Mouse (Mus musculus): ENCODE data around the gene March4. TPM values are rescaled to one million over a fixed set of nuclear protein-coding genes. Genes with fewer than 3 reads are reported as not detected.

March4 gene
- total RNA-seq, 1 experiment, result not detected

DNA sequence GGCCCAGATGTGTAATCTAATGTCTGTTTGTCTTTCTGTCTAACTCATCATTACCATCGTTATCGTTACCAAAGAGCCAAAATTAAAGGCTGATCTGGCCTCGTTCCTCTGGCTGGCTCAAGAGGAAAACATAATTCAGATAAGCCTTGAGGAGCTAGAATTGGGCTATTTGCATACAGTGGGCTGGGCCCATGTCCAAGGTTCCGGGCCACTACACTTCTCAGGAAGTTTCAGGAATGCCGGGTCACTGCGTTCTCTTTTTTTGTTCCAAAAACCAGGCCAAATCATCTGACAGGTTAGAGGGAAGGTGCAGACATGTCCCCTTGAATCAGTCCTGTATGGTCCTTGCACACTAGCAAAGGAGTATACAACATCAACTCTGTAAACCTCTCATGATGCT, 74.2 kb downstream of the March4 start:
- no peak for TF ChIP-seq HCFC1 (IDR thresholded peaks at IDR 0.05; ENCODE audit: borderline replicate concordance, insufficient read depth, low read length)
- TF ChIP-seq MAFK (IDR thresholded peaks at IDR 0.05; ENCODE audit: insufficient read depth, low read depth, low read length), result no peak
- TF ChIP-seq ZNF384 (IDR thresholded peaks at IDR 0.05; ENCODE audit: low read depth, low read length), result no peak
- no peak for TF ChIP-seq ZC3H11A (IDR thresholded peaks at IDR 0.05; ENCODE audit: borderline replicate concordance, low read depth, low read length)
- no peak for TF ChIP-seq CHD2 (IDR thresholded peaks at IDR 0.05; ENCODE audit: low read depth, low read length)
- H3K9ac ChIP-seq (ENCODE audit: insufficient read depth, low read depth, low read length, poor library complexity, severe bottlenecking), result no peak overlapping the region
- H3K4me3 ChIP-seq (ENCODE audit: insufficient read depth in 1 of 2, low read depth in 1 of 2, low read length in 2 of 2, poor library complexity in 1 of 2, severe bottlenecking in 1 of 2), result no peak overlapping the region
- H3K27ac ChIP-seq (ENCODE audit: insufficient read depth, low read depth, low read length, poor library complexity, severe bottlenecking), result no peak overlapping the region
- no peaks in the 10 kb centered on the region for H3K4me1 ChIP-seq (ENCODE audit: control insufficient read depth in 2 of 2, insufficient read depth in 2 of 2, low read length in 2 of 2, poor library complexity in 1 of 2)
- no peaks in the 10 kb centered on the region for H3K36me3 ChIP-seq (ENCODE audit: control insufficient read depth, insufficient read depth, low read length, poor library complexity, severe bottlenecking)
- in situ Hi-C loops (cut with MboI; ENCODE audit: low sequenced_read_pairs in 2 of 2, unreplicated experiment in 2 of 2), result no loop called here
- H3K9me3 ChIP-seq (ENCODE audit: control insufficient read depth, insufficient read depth, low read depth, low read length), result no peaks in the 10 kb centered on the region
- DNase-seq (ENCODE audit: low read depth, low spot score), result no peak

DNA sequence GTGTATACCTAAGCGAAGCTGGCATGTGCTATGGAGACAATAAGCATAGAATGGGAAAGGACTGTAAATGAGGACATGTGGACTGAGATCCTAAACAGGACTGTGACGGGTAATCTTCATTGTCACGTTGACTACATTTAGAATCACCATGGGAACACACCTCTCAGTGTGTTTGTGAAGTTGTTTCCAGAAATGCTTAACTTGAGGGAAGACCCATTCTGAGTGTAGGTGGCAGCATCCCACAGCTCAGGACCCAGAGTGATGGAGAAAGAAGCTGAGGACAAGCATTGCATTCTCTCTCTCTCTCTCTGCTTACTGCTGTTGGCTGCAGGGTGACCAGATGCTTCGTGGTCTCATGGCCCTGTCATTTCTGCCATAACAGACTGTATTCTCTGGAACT, 79.1 kb downstream of the March4 start:
- no peak for DNase-seq (ENCODE audit: low read depth, low spot score)
- TF ChIP-seq CHD2 (IDR thresholded peaks at IDR 0.05; ENCODE audit: low read depth, low read length) (no peak), MAFK (IDR thresholded peaks at IDR 0.05; ENCODE audit: insufficient read depth, low read depth, low read length) (no peak), ZNF384 (IDR thresholded peaks at IDR 0.05; ENCODE audit: low read depth, low read length) (no peak), ZC3H11A (IDR thresholded peaks at IDR 0.05; ENCODE audit: borderline replicate concordance, low read depth, low read length) (no peak), HCFC1 (IDR thresholded peaks at IDR 0.05; ENCODE audit: borderline replicate concordance, insufficient read depth, low read length) (no peak)

DNA sequence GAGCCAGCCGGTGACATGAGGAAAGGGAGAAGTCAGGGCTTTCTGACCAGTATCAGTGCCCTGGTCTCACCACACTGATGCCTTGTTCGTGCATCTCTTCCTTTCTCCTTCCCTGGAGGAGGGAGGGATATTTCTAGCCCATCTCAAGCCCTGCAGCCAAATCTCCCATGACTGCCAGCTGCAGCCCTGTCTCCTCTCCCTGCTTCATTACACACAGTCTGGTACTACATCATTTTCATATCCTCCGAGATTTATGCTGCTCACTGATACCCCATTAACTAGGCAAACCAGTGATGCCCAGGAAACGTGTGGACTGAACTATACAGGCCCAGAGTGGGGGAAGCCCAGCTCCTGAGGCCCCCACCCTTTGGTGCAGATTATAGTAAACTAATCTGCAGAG, 80.8 kb downstream of the March4 start:
- in situ Hi-C loops (cut with MboI; ENCODE audit: low sequenced_read_pairs in 2 of 2, unreplicated experiment in 2 of 2), result no loop called here
- no peak for DNase-seq (ENCODE audit: low read depth, low spot score)
- Histone ChIP-seq H3K27ac (ENCODE audit: insufficient read depth, low read depth, low read length, poor library complexity, severe bottlenecking) (no peak overlapping the region), H3K9ac (ENCODE audit: insufficient read depth, low read depth, low read length, poor library complexity, severe bottlenecking) (no peak overlapping the region), H3K9me3 (ENCODE audit: control insufficient read depth, insufficient read depth, low read depth, low read length) (no peaks in the 10 kb centered on the region), H3K4me3 (ENCODE audit: insufficient read depth in 1 of 2, low read depth in 1 of 2, low read length in 2 of 2, poor library complexity in 1 of 2, severe bottlenecking in 1 of 2) (no peak overlapping the region), H3K4me1 (ENCODE audit: control insufficient read depth in 2 of 2, insufficient read depth in 2 of 2, low read length in 2 of 2, poor library complexity in 1 of 2) (no peaks in the 10 kb centered on the region), H3K36me3 (ENCODE audit: control insufficient read depth, insufficient read depth, low read length, poor library complexity, severe bottlenecking) (no peaks in the 10 kb centered on the region)
- TF ChIP-seq CHD2 (IDR thresholded peaks at IDR 0.05; ENCODE audit: low read depth, low read length) (no peak), ZC3H11A (IDR thresholded peaks at IDR 0.05; ENCODE audit: borderline replicate concordance, low read depth, low read length) (no peak), ZNF384 (IDR thresholded peaks at IDR 0.05; ENCODE audit: low read depth, low read length) (no peak), MAFK (IDR thresholded peaks at IDR 0.05; ENCODE audit: insufficient read depth, low read depth, low read length) (no peak), HCFC1 (IDR thresholded peaks at IDR 0.05; ENCODE audit: borderline replicate concordance, insufficient read depth, low read length) (no peak)

More for the DNA sequence above, 79.1 kb downstream of the March4 start:
- H3K9me3 ChIP-seq (ENCODE audit: control insufficient read depth, insufficient read depth, low read depth, low read length), result no peaks in the 10 kb centered on the region
- H3K9ac ChIP-seq (ENCODE audit: insufficient read depth, low read depth, low read length, poor library complexity, severe bottlenecking), result no peak overlapping the region
- no peaks in the 10 kb centered on the region for H3K4me1 ChIP-seq (ENCODE audit: control insufficient read depth in 2 of 2, insufficient read depth in 2 of 2, low read length in 2 of 2, poor library complexity in 1 of 2)
- in situ Hi-C loops (cut with MboI; ENCODE audit: low sequenced_read_pairs in 2 of 2, unreplicated experiment in 2 of 2), result no loop called here
- no peak overlapping the region for H3K4me3 ChIP-seq (ENCODE audit: insufficient read depth in 1 of 2, low read depth in 1 of 2, low read length in 2 of 2, poor library complexity in 1 of 2, severe bottlenecking in 1 of 2)
- H3K27ac ChIP-seq (ENCODE audit: insufficient read depth, low read depth, low read length, poor library complexity, severe bottlenecking), result no peak overlapping the region
- H3K36me3 ChIP-seq (ENCODE audit: control insufficient read depth, insufficient read depth, low read length, poor library complexity, severe bottlenecking), result no peaks in the 10 kb centered on the region

DNA sequence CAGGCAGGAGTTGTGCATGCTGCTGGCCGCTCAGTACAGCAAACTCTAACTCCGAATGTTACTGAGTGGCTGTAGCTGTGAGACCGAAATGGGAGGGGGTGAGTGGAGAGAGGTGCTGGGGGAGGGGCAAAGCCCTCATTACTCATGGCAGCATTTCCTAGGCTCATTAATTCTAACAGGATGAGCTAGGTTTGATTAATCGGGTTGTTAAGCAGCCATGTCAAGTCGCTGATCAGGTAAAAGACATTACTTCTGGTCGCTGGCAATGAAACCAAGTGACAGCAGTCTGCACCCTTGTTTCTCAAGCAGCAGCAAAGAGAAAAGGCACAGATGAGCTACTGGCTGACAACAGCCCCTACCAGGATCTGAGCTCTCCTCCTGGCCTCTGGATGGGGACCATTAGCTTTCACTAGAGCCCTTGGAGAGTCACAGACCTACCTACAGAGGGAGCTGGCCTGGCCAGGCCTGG, 82.0 kb downstream of the March4 start:
- no peaks in the 10 kb centered on the region for H3K36me3 ChIP-seq (ENCODE audit: control insufficient read depth, insufficient read depth, low read length, poor library complexity, severe bottlenecking)
- TF ChIP-seq MAFK (IDR thresholded peaks at IDR 0.05; ENCODE audit: insufficient read depth, low read depth, low read length), result no peak
- no peak for TF ChIP-seq HCFC1 (IDR thresholded peaks at IDR 0.05; ENCODE audit: borderline replicate concordance, insufficient read depth, low read length)
- TF ChIP-seq CHD2 (IDR thresholded peaks at IDR 0.05; ENCODE audit: low read depth, low read length), result no peak
- in situ Hi-C loops (cut with MboI; ENCODE audit: low sequenced_read_pairs in 2 of 2, unreplicated experiment in 2 of 2), result no loop called here

DNA sequence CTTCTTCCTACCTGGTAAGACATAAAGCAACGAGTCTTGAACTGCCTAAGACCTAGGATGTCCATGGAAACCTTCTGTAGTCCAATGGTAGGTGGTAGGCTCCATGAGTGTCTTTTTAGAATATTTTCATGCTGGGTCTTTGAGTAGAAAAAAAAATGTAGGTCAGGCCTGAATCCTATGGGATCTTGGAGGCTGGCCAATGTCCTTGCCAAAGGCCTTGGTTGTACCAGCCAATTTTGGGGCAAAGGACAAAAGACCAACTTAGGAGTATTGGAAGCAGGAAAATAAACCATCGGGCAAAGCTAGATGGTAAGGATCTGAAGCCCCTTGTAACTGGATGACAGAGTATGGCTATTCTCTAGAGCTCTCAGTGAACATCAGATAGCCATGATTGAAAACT, 83.9 kb downstream of the March4 start:
- H3K36me3 ChIP-seq (ENCODE audit: control insufficient read depth, insufficient read depth, low read length, poor library complexity, severe bottlenecking), result no peaks in the 10 kb centered on the region
- no peak for DNase-seq (ENCODE audit: low read depth, low spot score)
- no peaks in the 10 kb centered on the region for H3K4me1 ChIP-seq (ENCODE audit: control insufficient read depth in 2 of 2, insufficient read depth in 2 of 2, low read length in 2 of 2, poor library complexity in 1 of 2)
- in situ Hi-C loops (cut with MboI; ENCODE audit: low sequenced_read_pairs in 2 of 2, unreplicated experiment in 2 of 2), result no loop called here
- no peak overlapping the region for H3K27ac ChIP-seq (ENCODE audit: insufficient read depth, low read depth, low read length, poor library complexity, severe bottlenecking)
- no peaks in the 10 kb centered on the region for H3K9me3 ChIP-seq (ENCODE audit: control insufficient read depth, insufficient read depth, low read depth, low read length)
- TF ChIP-seq ZC3H11A (IDR thresholded peaks at IDR 0.05; ENCODE audit: borderline replicate concordance, low read depth, low read length) (no peak), CHD2 (IDR thresholded peaks at IDR 0.05; ENCODE audit: low read depth, low read length) (no peak), MAFK (IDR thresholded peaks at IDR 0.05; ENCODE audit: insufficient read depth, low read depth, low read length) (no peak), ZNF384 (IDR thresholded peaks at IDR 0.05; ENCODE audit: low read depth, low read length) (no peak), HCFC1 (IDR thresholded peaks at IDR 0.05; ENCODE audit: borderline replicate concordance, insufficient read depth, low read length) (no peak)
- no peak overlapping the region for H3K4me3 ChIP-seq (ENCODE audit: insufficient read depth in 1 of 2, low read depth in 1 of 2, low read length in 2 of 2, poor library complexity in 1 of 2, severe bottlenecking in 1 of 2)
- no peak overlapping the region for H3K9ac ChIP-seq (ENCODE audit: insufficient read depth, low read depth, low read length, poor library complexity, severe bottlenecking)

More for the DNA sequence above, 82.0 kb downstream of the March4 start:
- DNase-seq (ENCODE audit: low read depth, low spot score), result no peak
- no peak overlapping the region for H3K9ac ChIP-seq (ENCODE audit: insufficient read depth, low read depth, low read length, poor library complexity, severe bottlenecking)
- H3K4me3 ChIP-seq (ENCODE audit: insufficient read depth in 1 of 2, low read depth in 1 of 2, low read length in 2 of 2, poor library complexity in 1 of 2, severe bottlenecking in 1 of 2), result no peak overlapping the region
- H3K27ac ChIP-seq (ENCODE audit: insufficient read depth, low read depth, low read length, poor library complexity, severe bottlenecking), result no peak overlapping the region
- no peaks in the 10 kb centered on the region for H3K9me3 ChIP-seq (ENCODE audit: control insufficient read depth, insufficient read depth, low read depth, low read length)
- no peaks in the 10 kb centered on the region for H3K4me1 ChIP-seq (ENCODE audit: control insufficient read depth in 2 of 2, insufficient read depth in 2 of 2, low read length in 2 of 2, poor library complexity in 1 of 2)
